Mouse (Mus musculus) thymus, adult 2 months (tissue): Measurements from ENCODE around the gene Gm3415.

Experiments
- CTCF ChIP-seq: fragments of 200-500 bp; IDR thresholded peaks from 2 replicates; pipeline ENCODE4 v1.5.1; 2012; ENCODE audit warnings: mild to moderate bottlenecking, control low read depth, low read length, moderate library complexity, borderline replicate concordance; ENCODE audit not compliant: control insufficient read depth, poor library complexity, insufficient read depth; ENCODE audit errors: extremely low read depth
- POLR2A ChIP-seq: fragments of 200-500 bp; IDR thresholded peaks from 2 replicates; pipeline ENCODE4 v1.6.1; 2012; ENCODE audit warnings: mild to moderate bottlenecking, low read length, control low read depth, moderate library complexity; ENCODE audit not compliant: control insufficient read depth, poor library complexity, insufficient read depth; ENCODE audit errors: extremely low read depth

DNA sequence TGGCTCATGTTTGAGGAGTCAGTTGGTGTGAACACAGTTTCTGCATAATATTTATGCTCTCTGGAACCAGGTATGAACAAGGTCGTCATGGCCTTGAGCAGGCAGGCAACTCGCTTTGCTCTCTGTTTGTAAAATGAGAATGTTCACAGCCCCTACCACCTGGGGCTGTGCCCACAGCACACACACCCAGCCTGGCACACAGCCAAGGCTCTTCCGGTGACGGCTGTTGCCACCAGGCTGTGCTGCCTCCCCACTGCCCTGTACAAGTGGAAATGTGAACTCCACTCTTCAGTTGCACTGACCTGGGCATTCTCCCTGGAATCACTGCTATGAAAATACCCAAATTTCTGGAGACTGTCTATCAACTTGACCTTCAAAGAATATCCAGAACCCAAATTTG is 35.1 kb downstream of the Gm3415 start:
- TF ChIP-seq POLR2A (no peak), CTCF (no peak)
